Mouse (Mus musculus) MEL (cell line): ENCODE results near the gene Phf20.

Experiments used
- CTCF ChIP-seq, 3 experiments: IDR thresholded peaks in 2 of 3; conservative IDR thresholded peaks in 1 of 3; 2 replicates each; pipeline ENCODE4 v1.5.1; 2011 to 2012; ENCODE audit warnings: low read length in 3 of 3, low read depth in 2 of 3, mild to moderate bottlenecking in 2 of 3, improper control_type of control experiment in 1 of 3, inconsistent platforms in 1 of 3, mixed read lengths in 1 of 3, moderate library complexity in 1 of 3; ENCODE audit not compliant: control insufficient read depth in 1 of 3, insufficient read depth in 1 of 3, poor library complexity in 1 of 3, severe bottlenecking in 1 of 3
- E2F4 ChIP-seq: IDR thresholded peaks from 2 replicates; pipeline ENCODE4 v1.6.1; 2011; ENCODE audit warnings: low read depth, low read length, improper control_type of control experiment, borderline replicate concordance
- EP300 ChIP-seq, 2 experiments: IDR thresholded peaks; 2 replicates each; pipeline ENCODE4 v1.6.1; 2011; ENCODE audit warnings: improper control_type of control experiment in 2 of 2, low read length in 2 of 2, low read depth in 1 of 2, mild to moderate bottlenecking in 1 of 2
- GATA1 ChIP-seq: IDR thresholded peaks from 2 replicates; pipeline ENCODE4 v1.6.1; 2011; ENCODE audit warnings: low read depth, low read length, improper control_type of control experiment
- MAX ChIP-seq: IDR thresholded peaks from 2 replicates; pipeline ENCODE4 v1.6.1; 2011; ENCODE audit warnings: low read length, improper control_type of control experiment
- MYB ChIP-seq: IDR thresholded peaks from 2 replicates; pipeline ENCODE4 v1.6.1; 2011; ENCODE audit warnings: mild to moderate bottlenecking, low read depth, low read length, improper control_type of control experiment
- NELFE ChIP-seq: IDR thresholded peaks from 2 replicates; pipeline ENCODE4 v1.6.1; 2011; ENCODE audit warnings: low read depth, low read length, improper control_type of control experiment
- POLR2A ChIP-seq, 2 experiments: IDR thresholded peaks; 2 replicates each; pipeline ENCODE4 v1.6.1; 2011 to 2012; ENCODE audit warnings: low read length in 2 of 2, mild to moderate bottlenecking in 2 of 2, control low read depth in 1 of 2, improper control_type of control experiment in 1 of 2, low read depth in 1 of 2, moderate library complexity in 1 of 2; ENCODE audit not compliant: control insufficient read depth in 1 of 2, insufficient read depth in 1 of 2, poor library complexity in 1 of 2
- POLR2AphosphoS2 ChIP-seq: IDR thresholded peaks from 2 replicates; pipeline ENCODE4 v1.6.1; 2011; ENCODE audit warnings: low read length, improper control_type of control experiment
- POLR2AphosphoS5 ChIP-seq: IDR thresholded peaks from 2 replicates; pipeline ENCODE4 v1.6.1; 2012; ENCODE audit warnings: low read depth, borderline replicate concordance, mild to moderate bottlenecking, inconsistent platforms, low read length, moderate library complexity, mixed read lengths
- UBTF ChIP-seq: IDR thresholded peaks from 2 replicates; pipeline ENCODE4 v1.6.1; 2012; ENCODE audit warnings: low read depth, mild to moderate bottlenecking, inconsistent platforms, low read length, improper control_type of control experiment, moderate library complexity, borderline replicate concordance; ENCODE audit not compliant: insufficient read depth
- ZKSCAN1 ChIP-seq: IDR thresholded peaks from 2 replicates; pipeline ENCODE4 v1.6.1; 2012; ENCODE audit warnings: low read depth, mild to moderate bottlenecking, inconsistent platforms, low read length, improper control_type of control experiment, moderate library complexity
- ZMIZ1 ChIP-seq: IDR thresholded peaks from 2 replicates; pipeline ENCODE4 v1.6.1; 2012; ENCODE audit warnings: low read depth, mild to moderate bottlenecking, inconsistent platforms, low read length, improper control_type of control experiment, moderate library complexity

DNA sequence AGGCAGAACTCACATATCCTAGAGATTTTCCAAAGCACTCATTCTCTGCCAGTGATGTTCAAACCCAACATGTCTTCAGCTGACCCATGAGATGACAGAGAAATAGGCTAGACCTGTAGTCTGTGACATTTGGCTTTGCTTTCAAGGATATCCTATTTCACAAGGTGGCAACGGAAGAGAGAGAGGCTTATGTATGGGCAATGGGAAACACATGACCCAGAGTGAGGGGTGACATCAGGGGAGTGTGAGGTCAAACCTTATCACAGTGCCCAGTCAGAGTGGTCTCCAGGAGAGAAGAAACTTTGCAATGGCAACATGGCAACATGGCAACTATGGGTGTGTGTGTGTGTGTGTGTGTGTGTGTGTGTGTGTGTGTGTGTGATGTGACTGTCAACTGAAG, 134.4 kb downstream of the Phf20 start:
- TF ChIP-seq GATA1 (no peak), POLR2AphosphoS5 (no peak), CTCF (IDR thresholded peaks at IDR 0.05 in 2 of 3, conservative IDR thresholded peaks at IDR 0.05 in 1 of 3; ENCODE audit: control insufficient read depth in 1 of 3, insufficient read depth in 1 of 3, low read depth in 2 of 3, low read length in 3 of 3, poor library complexity in 1 of 3, severe bottlenecking in 1 of 3) (no peak), ZMIZ1 (no peak), ZKSCAN1 (no peak), EP300 (IDR thresholded peaks at IDR 0.05; ENCODE audit: low read depth in 1 of 2, low read length in 2 of 2) (no peak), UBTF (no peak), POLR2A (IDR thresholded peaks at IDR 0.05; ENCODE audit: control insufficient read depth in 1 of 2, insufficient read depth in 1 of 2, low read depth in 1 of 2, low read length in 2 of 2, poor library complexity in 1 of 2) (no peak), MAX (no peak), E2F4 (no peak), MYB (no peak), POLR2AphosphoS2 (no peak), NELFE (no peak)
